Mouse (Mus musculus) limb, embryonic 15.5 days (tissue): ENCODE measurements around the gene Grxcr1. TPM values are rescaled to one million over a fixed set of nuclear protein-coding genes. Genes with fewer than 3 reads are reported as not detected.

Experiments used
- ATAC-seq: fragments of 200-750 bp; cut with Nextera tagmentation; 2 replicates; pipeline ENCODE4 v1.8.0; 2017; ENCODE audit warnings: low read depth, moderate TSS enrichment; ENCODE audit not compliant: insufficient number of reproducible peaks, low FRiP score, low TSS enrichment
- H3K27ac ChIP-seq: fragments of 300-500 bp; sonication (generic); 2 replicates; pipeline ENCODE4 v1.5.1; 2015; ENCODE audit warnings: moderate library complexity, mild to moderate bottlenecking, inconsistent platforms
- H3K27me3 ChIP-seq: fragments of 300-500 bp; sonication (generic); 2 replicates; pipeline ENCODE4 v1.6.1; 2015; ENCODE audit warnings: inconsistent platforms
- H3K36me3 ChIP-seq: fragments of 300-500 bp; sonication (generic); 2 replicates; pipeline ENCODE4 v1.6.1; 2015; ENCODE audit warnings: inconsistent platforms
- H3K4me1 ChIP-seq: fragments of 300-500 bp; sonication (generic); 2 replicates; pipeline ENCODE4 v1.6.1; 2015; ENCODE audit warnings: inconsistent platforms
- H3K4me2 ChIP-seq: fragments of 300-500 bp; sonication (generic); 2 replicates; pipeline ENCODE4 v1.6.1; 2015; ENCODE audit warnings: mild to moderate bottlenecking, inconsistent platforms
- H3K4me3 ChIP-seq: fragments of 300-500 bp; sonication (generic); 2 replicates; pipeline ENCODE4 v1.5.1; 2015; ENCODE audit warnings: mild to moderate bottlenecking, inconsistent platforms
- H3K9ac ChIP-seq: fragments of 300-500 bp; sonication (generic); 2 replicates; pipeline ENCODE4 v1.6.1; 2015; ENCODE audit warnings: inconsistent platforms
- H3K9me3 ChIP-seq: fragments of 300-500 bp; sonication (generic); 2 replicates; pipeline ENCODE4 v1.6.1; 2016; ENCODE audit warnings: inconsistent platforms
- WGBS: fragments of 180-500 bp; shearing (Covaris S2); methylation state at CpG from one replicate; pipeline ENCODE4 v1.1.7; 2015; 5-methylcytosine and 5-hydroxymethylcytosine counted together
- polyA plus RNA-seq: library from polyadenylated mRNA; unstranded; fragments of >200 nt; fragmentation: Nextera tagmentation; extraction: Ambion mirVana; gene quantifications from 2 replicates; pipeline ENCODE4 v1.2.1, GENCODE M21; 2015

Gene Grxcr1
- not detected in 2 replicates for polyA plus RNA-seq

DNA sequence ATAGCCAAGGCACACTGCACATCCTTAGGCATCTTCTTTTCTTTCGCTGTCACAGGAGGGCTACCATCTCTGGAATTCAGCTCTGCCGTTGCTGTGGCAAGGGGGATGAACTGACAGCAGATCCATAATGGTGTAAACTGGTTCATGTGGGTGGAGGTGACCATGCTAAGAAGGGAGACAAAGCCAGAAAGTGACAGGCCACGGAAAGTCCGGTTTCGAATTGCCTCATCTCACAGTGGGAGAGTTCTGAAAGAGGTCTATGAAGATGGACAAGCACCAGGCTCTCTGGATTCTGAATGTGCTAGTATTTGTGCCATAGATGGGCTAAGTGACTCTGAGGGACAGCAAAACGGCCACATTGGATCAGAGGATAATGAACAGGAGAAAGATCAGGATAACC, at the start of gene Grxcr1:
TSS of gene Grxcr1 (plus strand) at position 92 of the 400 bp plus-strand sequence.
- Histone ChIP-seq H3K4me3 (no peak within 1 kb of the TSS), H3K4me1 (no peaks in the 10 kb centered on the region), H3K9ac (no peak within 1 kb of the TSS), H3K4me2 (no peak within 1 kb of the TSS), H3K27me3 (no peaks in the 10 kb centered on the region), H3K27ac (no peak within 1 kb of the TSS), H3K36me3 (no peaks in the 10 kb centered on the region), H3K9me3 (no peaks in the 10 kb centered on the region)
- ATAC-seq = no peak
- 81% methylated on average over 6 of the region's 6 CpGs for WGBS

DNA sequence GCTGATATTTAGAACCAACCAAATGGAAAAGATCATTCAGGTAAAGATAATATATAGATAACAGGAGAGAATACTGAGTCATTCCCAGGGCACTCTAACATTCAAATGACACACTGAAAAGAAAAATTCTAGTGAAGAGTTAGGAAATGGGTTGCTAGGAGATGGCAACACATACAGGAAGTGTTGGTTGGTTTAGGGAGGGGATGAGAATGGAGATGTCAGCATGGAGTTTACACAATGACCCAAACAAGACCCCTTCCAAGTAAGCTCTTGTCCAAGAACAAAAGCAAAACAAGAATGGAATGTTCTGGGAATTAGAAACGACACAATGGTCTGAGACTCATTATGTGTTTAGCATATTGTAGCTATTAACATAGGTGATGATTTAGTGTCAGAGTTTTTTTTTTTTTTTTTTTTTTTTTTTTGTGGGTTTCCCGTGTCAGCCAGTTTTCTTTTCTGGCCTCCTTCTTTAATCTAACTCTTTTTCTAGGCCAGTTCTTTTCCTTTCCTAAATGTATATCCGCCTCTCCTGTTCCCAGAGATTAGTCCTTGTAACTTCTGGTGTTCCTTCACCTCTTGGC, 49.6 kb upstream of the Grxcr1 start:
- no peak overlapping the region for H3K27ac ChIP-seq
- 51% methylated on average over 3 of the region's 3 CpGs for WGBS

DNA sequence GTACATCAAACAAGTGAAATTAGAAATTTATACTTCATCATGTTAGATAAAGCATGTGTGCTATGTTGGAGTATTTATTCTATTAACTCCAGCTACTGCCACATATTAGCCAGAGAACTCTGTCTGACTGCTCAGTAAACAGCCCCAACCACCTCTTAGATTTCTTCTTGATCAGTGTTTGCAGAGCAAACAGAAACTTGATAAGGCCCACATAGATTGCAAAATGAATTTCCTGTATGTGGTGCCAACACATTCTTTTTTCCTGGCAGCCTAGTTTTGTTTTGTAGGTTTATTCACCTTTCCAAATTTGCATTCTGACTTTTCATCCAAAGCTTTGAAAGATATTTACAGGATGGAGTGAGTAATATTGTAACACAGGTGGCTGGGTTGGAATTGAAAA, 41.2 kb upstream of the Grxcr1 start:
- Histone ChIP-seq H3K27ac (no peak overlapping the region), H3K36me3 (no peaks in the 10 kb centered on the region), H3K9ac (no peak overlapping the region), H3K27me3 (no peaks in the 10 kb centered on the region), H3K4me1 (no peaks in the 10 kb centered on the region), H3K9me3 (no peaks in the 10 kb centered on the region), H3K4me3 (no peak overlapping the region), H3K4me2 (no peak overlapping the region)
- no peak for ATAC-seq

More for the DNA sequence above, 49.6 kb upstream of the Grxcr1 start:
- Histone ChIP-seq H3K4me1 (no peaks in the 10 kb centered on the region), H3K27me3 (no peaks in the 10 kb centered on the region), H3K36me3 (no peaks in the 10 kb centered on the region), H3K4me2 (no peak overlapping the region), H3K9me3 (no peaks in the 10 kb centered on the region), H3K4me3 (no peak overlapping the region), H3K9ac (no peak overlapping the region)
- ATAC-seq = no peak

DNA sequence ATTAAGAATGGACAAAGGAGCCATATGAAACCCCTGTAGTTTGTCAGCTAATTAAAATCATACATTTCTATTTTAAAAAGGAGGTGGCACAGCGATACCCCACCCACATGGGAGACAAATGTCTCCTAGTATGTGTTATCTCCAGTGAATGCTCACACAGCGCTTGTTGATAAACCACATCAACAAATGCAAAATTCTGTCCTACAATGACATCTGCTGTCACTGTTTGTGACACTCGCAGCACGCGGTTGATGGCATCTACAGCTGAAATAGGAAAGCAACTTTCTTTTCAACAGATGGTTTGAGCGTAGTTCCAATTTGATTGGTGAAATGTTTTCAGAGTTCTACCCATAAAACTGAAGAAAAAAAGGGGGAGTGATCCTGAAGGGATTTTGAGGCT, 29.0 kb upstream of the Grxcr1 start:
- no peak overlapping the region for H3K27ac ChIP-seq
- 89% methylated on average over 6 of the region's 6 CpGs for WGBS

DNA sequence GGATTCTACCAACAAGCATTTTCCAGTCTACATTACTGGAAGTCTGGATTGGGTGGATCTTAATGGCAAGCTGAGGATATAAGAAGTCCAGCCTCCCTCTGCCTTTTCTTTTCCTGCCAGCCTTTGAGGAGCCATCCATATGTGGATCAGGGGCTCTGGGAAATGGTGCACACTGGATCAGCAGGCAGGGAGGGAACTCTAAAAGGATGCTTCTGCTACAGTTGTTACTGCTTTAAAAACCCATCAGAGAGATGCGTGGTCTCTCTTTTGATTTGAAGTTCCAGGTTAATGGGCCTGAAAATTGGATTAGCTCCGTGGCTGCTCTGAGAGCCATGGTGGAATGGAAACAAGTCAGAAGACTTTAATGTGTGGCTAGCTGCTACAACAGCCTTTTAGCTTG, 27.7 kb upstream of the Grxcr1 start:
- no peak for ATAC-seq
- no peaks in the 10 kb centered on the region for H3K9me3 ChIP-seq
- H3K27ac ChIP-seq = no peak overlapping the region
- H3K36me3 ChIP-seq = no peaks in the 10 kb centered on the region
- no peaks in the 10 kb centered on the region for H3K4me1 ChIP-seq
- no peaks in the 10 kb centered on the region for H3K27me3 ChIP-seq
- no peak overlapping the region for H3K4me2 ChIP-seq
- H3K9ac ChIP-seq = no peak overlapping the region
- WGBS = 59% methylated on average over 2 of the region's 2 CpGs
- H3K4me3 ChIP-seq = no peak overlapping the region

More for the DNA sequence above, 29.0 kb upstream of the Grxcr1 start:
- no peaks in the 10 kb centered on the region for H3K9me3 ChIP-seq
- no peaks in the 10 kb centered on the region for H3K4me1 ChIP-seq
- H3K4me3 ChIP-seq = no peak overlapping the region
- no peaks in the 10 kb centered on the region for H3K36me3 ChIP-seq
- H3K9ac ChIP-seq = no peak overlapping the region
- H3K4me2 ChIP-seq = no peak overlapping the region
- H3K27me3 ChIP-seq = no peaks in the 10 kb centered on the region
- no peak for ATAC-seq

DNA sequence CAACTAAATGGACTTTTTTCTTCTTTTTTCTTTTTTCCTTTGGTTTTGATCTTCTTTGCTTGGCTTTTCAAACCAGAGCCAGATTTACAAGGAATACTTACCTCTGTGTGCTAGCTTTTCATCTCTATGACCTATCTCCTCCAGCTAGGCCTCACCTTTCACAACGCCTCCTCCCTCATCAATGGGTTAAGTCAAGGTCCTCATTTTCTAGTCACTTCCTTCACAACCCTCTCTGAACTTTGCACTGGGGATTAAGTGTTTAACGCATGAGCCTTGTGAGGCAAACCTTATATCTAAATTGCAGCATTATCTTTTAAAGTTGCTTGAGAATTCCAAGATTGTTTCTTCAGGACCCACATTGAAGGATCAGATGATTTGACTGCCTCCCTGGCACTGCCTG, 27.2 kb upstream of the Grxcr1 start:
- no peak overlapping the region for H3K9ac ChIP-seq

DNA sequence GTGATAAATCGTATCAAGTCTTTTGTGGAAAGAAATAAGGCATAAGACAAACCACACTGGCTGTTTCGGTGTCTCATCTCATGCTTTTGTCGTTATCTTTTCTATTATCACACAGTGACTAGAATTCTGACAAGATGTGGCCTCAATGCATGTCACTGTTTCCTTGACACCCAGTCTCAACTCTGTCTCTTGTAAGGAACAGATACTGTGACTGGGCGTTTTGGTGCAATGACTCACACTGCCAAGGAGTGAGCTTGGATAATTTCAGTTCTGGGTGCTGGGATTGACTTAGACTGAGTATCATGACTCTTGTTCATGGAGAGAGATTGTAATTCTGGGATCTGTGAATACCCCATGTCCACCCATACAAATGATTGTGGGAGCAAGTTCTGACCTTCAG, 24.6 kb upstream of the Grxcr1 start:
- H3K9me3 ChIP-seq = no peaks in the 10 kb centered on the region
- WGBS = 84% methylated on average over 4 of the region's 4 CpGs
- H3K4me3 ChIP-seq = no peak overlapping the region
- no peak overlapping the region for H3K9ac ChIP-seq
- no peak overlapping the region for H3K4me2 ChIP-seq
- no peaks in the 10 kb centered on the region for H3K27me3 ChIP-seq
- no peaks in the 10 kb centered on the region for H3K36me3 ChIP-seq
- H3K4me1 ChIP-seq = no peaks in the 10 kb centered on the region
- ATAC-seq = no peak
- H3K27ac ChIP-seq = no peak overlapping the region

More for the DNA sequence above, 27.2 kb upstream of the Grxcr1 start:
- 77% methylated on average over 2 of the region's 2 CpGs for WGBS
- H3K4me3 ChIP-seq = no peak overlapping the region
- no peaks in the 10 kb centered on the region for H3K4me1 ChIP-seq
- no peak overlapping the region for H3K27ac ChIP-seq
- H3K4me2 ChIP-seq = no peak overlapping the region
- no peaks in the 10 kb centered on the region for H3K36me3 ChIP-seq
- H3K27me3 ChIP-seq = no peaks in the 10 kb centered on the region
- H3K9me3 ChIP-seq = no peaks in the 10 kb centered on the region
- ATAC-seq = no peak

DNA sequence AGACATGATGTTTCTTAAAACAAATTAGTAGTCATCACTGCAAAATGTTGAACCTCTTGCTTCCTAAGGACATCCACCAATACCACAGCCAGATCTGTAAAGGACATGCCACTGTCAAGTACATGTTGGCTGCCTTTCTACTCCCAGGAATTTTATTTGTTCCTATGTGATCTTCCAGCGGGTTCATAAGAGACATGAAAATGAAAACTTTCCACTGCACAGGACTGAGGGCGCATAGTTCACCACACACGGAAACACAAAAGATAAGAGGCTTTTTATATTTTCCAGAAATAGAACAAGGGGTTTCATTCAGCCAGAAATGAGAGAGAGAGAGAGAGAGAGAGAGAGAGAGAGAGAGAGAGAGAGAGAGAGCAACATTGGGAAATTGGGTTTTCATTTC, 20.1 kb upstream of the Grxcr1 start:
- Histone ChIP-seq H3K4me2 (no peak overlapping the region), H3K4me3 (no peak overlapping the region), H3K9ac (no peak overlapping the region), H3K9me3 (no peaks in the 10 kb centered on the region), H3K36me3 (no peaks in the 10 kb centered on the region), H3K27ac (no peak overlapping the region), H3K4me1 (no peaks in the 10 kb centered on the region), H3K27me3 (0 out of 2 replicates have a peak, but pooled peaks cover 3% of the 10 kb centered on the region)
- WGBS = 75% methylated on average over 3 of the region's 3 CpGs
- ATAC-seq = no peak

DNA sequence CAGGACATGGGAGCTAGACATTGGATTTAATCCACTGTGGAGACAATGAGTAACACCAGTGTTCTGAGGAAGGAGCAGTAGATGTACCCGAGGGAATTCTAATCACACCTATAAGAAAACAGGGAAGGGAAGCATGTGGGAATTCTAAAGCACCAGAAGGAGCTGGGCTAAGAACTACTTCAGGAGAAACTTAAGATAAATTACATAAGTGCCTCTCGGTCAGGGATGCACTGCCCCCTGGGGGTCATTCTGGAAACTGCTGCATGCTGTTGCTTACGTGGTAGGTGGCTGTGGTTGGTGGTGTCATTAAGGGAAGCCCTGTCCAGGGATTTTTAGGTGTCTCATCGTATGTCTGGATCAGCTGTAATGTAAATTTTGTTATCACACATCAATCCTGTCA, 19.0 kb upstream of the Grxcr1 start:
- Histone ChIP-seq H3K36me3 (no peaks in the 10 kb centered on the region), H3K4me1 (no peaks in the 10 kb centered on the region), H3K4me3 (no peak overlapping the region), H3K27ac (no peak overlapping the region), H3K27me3 (0 out of 2 replicates have a peak, but pooled peaks cover 3% of the 10 kb centered on the region), H3K9ac (no peak overlapping the region), H3K4me2 (no peak overlapping the region), H3K9me3 (no peaks in the 10 kb centered on the region)
- WGBS = 15% methylated on average over 4 of the region's 4 CpGs
- ATAC-seq = no peak

DNA sequence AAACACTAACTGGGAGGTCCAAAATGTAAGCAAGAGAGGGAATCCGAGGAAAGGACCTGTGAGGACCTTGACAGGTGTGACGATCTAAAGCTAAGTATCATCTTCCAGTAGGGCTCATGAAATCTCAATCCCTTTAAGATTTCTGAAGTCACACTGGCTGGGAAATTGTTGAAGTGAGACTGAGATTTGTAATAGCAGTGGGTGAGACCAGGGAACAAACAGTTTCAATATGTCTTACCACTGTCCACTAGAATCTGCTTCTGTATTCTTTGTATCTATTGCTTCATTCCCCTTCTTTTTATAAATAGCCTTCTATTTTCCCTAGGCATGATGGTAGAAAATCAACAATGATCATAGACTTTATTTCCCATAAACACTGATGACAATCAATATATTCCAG, 10.8 kb upstream of the Grxcr1 start:
- no peak overlapping the region for H3K4me2 ChIP-seq
- WGBS = 66% methylated on average over 2 of the region's 2 CpGs
- no peaks in the 10 kb centered on the region for H3K27me3 ChIP-seq
- H3K4me3 ChIP-seq = no peak overlapping the region
- no peaks in the 10 kb centered on the region for H3K9me3 ChIP-seq
- no peak for ATAC-seq
- H3K27ac ChIP-seq = no peak overlapping the region
- no peak overlapping the region for H3K9ac ChIP-seq
- H3K36me3 ChIP-seq = no peaks in the 10 kb centered on the region
- H3K4me1 ChIP-seq = no peaks in the 10 kb centered on the region

DNA sequence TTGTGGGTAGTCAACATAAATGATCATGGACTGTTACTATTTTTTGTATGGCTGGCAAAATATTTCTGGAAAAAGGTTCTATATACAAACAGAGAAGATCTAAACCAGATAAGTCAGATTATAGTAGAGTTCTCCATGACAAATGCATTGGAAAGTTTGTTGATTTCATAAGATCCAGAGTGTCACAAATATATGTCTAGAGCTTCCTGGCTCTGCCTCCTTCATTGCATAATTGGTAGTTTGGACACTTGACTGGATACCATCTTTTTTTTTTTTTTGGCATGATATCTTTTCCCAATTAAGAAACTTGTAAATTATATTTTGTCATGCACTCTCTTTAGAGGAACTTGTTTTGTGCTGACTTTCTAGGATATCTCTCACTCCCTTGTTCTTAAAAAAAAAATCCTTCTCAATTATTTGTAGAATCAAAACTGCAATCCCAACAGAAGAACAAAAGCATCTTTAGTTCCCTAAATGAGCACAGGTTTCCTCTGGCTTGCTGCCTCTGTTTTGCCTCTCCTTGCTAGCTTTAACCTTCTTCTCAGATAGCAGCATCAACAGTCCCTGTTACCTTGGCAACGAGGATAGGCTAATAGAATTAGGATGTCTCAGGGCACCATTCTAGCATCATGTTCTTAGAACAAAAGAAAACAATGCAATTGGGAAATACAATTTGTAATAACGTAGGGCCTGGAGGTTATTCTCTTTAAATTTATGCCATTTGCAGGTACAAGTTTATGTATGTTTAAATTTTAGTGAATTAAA, 4.8 kb upstream of the Grxcr1 start:
- Histone ChIP-seq H3K27ac (no peak overlapping the region), H3K27me3 (no peaks in the 10 kb centered on the region), H3K36me3 (no peaks in the 10 kb centered on the region), H3K4me3 (no peak overlapping the region), H3K9me3 (no peaks in the 10 kb centered on the region), H3K9ac (no peak overlapping the region), H3K4me1 (no peaks in the 10 kb centered on the region), H3K4me2 (no peak overlapping the region)
- WGBS = 65% methylated on average over 2 of the region's 2 CpGs
- no peak for ATAC-seq

DNA sequence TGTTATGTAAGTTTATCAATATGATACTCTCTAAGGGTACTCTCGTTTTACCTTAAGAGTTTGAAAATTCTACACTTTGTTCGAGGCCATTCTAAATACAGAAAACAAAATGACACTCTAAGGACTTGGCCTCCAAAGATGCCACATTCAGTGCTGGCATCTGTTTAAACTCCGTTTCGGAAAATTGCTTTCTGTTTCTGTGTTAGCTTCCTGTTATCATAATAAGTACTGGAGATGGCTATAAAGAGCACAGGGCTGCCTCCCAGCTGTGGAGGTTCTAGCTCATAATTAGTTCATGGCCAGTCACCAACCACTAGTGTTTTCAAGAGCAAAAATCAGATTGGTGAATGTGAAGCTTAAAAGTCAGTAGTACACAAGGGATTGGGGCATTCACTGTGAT, 4.2 kb upstream of the Grxcr1 start:
- 70% methylated on average over 4 of the region's 4 CpGs for WGBS
- H3K4me3 ChIP-seq = no peak overlapping the region
- ATAC-seq = no peak
- no peaks in the 10 kb centered on the region for H3K36me3 ChIP-seq
- H3K27ac ChIP-seq = no peak overlapping the region
- no peak overlapping the region for H3K4me2 ChIP-seq
- no peaks in the 10 kb centered on the region for H3K4me1 ChIP-seq
- H3K9ac ChIP-seq = no peak overlapping the region
- no peaks in the 10 kb centered on the region for H3K27me3 ChIP-seq
- no peaks in the 10 kb centered on the region for H3K9me3 ChIP-seq
